Mouse (Mus musculus): ENCODE results near the gene 1700016H13Rik. TPM values are rescaled to one million over a fixed set of nuclear protein-coding genes. Genes with fewer than 3 reads are reported as not detected.

Gene 1700016H13Rik
- not detected in 2 replicates for polyA plus RNA-seq (2012; ENCODE audit: insufficient read depth, insufficient read length, low replicate concordance, missing spikeins)

DNA sequence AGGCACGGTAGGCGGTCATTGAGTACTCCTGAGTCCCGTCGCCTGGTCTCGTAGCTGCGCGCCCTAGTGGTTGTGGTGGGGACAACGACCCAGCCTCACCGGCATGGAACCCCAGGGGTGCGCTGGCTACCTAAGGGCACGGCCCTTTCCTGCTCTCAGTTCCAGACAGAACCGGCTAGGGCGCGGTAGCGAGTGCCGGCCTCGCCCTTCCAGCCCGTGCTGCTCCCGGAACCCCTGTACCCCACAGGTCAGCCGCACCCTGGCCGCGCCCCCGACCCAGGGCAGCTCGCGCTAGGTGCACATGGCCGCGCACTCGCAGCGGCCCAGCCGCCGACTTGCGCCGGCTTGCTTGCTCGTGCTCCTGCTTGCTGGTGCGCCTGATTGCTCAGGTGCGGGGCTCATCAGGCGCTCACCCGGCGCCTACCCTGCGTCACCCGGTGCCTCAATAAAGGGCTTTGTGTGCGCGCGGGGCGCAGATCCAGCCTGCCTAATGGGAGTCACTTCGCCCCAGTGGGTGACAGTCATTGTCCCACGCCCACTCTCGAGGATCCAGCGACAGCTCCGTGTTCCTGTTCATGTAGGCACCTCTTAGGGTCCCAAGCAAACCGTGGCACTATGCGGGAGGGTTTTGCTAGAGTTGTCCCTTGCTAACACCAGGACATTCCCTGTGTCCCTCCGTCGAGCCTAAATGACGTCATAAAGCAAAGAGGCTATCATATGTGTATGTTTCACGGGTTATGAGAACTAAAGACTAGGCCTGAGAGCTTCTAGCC, at the start of gene 1700016H13Rik:
Gene 1700016H13Rik, minus strand, starts transcription at position 665 of the 773 bp plus-strand sequence.
- no peak within 1 kb of the TSS for H3K27ac ChIP-seq (ENCODE audit: insufficient read depth, low read depth, low read length)
- H3K4me1 ChIP-seq (ENCODE audit: control insufficient read depth, insufficient read depth, low read length), result peaks cover 6% of the 10 kb centered on the region
- TF ChIP-seq CTCF (IDR thresholded peaks at IDR 0.05; ENCODE audit: insufficient read depth, low read depth, low read length) (peak; percentile 43; the same call in 1 of the 2 replicates), POLR2A (IDR thresholded peaks at IDR 0.05; ENCODE audit: insufficient read depth, low read depth, low read length) (no peak)
- WGBS, result 2% methylated on average over 54 of the region's 56 CpGs
- H3K4me3 ChIP-seq (ENCODE audit: insufficient read depth, low read depth, low read length), result peak within 1 kb of the TSS; percentile 39

DNA sequence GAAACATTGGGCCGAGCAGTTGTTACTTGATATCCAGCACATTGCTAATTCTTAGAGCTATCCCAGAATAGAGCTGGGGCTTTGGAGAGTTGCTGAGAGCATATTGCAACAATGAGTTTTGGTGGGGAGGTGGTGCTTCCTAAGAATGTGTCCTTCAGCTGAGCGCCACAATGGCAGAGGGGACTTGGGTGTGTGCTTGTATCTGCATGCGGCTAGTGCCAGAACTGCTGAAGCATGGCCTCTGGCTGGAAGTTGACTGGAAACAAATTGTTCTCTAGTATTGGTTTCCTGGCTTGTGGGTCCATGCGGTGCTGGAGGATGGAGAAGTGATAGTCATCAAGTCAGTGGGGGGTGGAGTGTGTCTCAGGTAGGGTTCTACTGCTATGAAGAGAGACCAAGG, 49.5 kb upstream of the 1700016H13Rik start:
- WGBS, result 96% methylated on average over 4 of the region's 4 CpGs

DNA sequence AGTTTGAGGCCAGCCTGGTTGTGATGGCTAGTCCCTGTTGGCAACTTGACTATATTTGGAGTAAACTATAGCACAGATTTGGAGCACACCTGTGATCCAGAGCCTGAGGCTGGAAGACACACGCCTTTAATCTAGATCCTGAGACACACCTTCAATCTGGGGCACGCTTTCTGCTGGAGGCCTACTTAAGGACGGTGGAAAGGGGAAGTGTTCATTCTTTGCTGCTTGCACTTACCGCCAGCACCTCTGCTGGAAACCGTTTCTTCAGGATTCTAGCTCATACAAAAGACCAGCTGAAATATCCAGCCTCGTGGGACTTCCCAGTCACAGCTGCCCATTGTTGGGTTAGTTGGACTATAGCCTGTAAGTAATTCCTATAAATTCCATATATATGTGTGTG, 46.7 kb upstream of the 1700016H13Rik start:
- 81% methylated on average over 6 of the region's 6 CpGs for WGBS
- no peak overlapping the region for H3K4me3 ChIP-seq (ENCODE audit: insufficient read depth, low read depth, low read length)
- no peaks in the 10 kb centered on the region for H3K4me1 ChIP-seq (ENCODE audit: control insufficient read depth, insufficient read depth, low read length)
- H3K27ac ChIP-seq (ENCODE audit: insufficient read depth, low read depth, low read length), result no peak overlapping the region
- TF ChIP-seq CTCF (IDR thresholded peaks at IDR 0.05; ENCODE audit: insufficient read depth, low read depth, low read length) (no peak), POLR2A (IDR thresholded peaks at IDR 0.05; ENCODE audit: insufficient read depth, low read depth, low read length) (no peak)

More for the DNA sequence above, 49.5 kb upstream of the 1700016H13Rik start:
- no peak for TF ChIP-seq POLR2A (IDR thresholded peaks at IDR 0.05; ENCODE audit: insufficient read depth, low read depth, low read length)
- TF ChIP-seq CTCF (IDR thresholded peaks at IDR 0.05; ENCODE audit: insufficient read depth, low read depth, low read length), result no peak
- Histone ChIP-seq H3K4me1 (ENCODE audit: control insufficient read depth, insufficient read depth, low read length) (no peaks in the 10 kb centered on the region), H3K27ac (ENCODE audit: insufficient read depth, low read depth, low read length) (no peak overlapping the region), H3K4me3 (ENCODE audit: insufficient read depth, low read depth, low read length) (no peak overlapping the region)

DNA sequence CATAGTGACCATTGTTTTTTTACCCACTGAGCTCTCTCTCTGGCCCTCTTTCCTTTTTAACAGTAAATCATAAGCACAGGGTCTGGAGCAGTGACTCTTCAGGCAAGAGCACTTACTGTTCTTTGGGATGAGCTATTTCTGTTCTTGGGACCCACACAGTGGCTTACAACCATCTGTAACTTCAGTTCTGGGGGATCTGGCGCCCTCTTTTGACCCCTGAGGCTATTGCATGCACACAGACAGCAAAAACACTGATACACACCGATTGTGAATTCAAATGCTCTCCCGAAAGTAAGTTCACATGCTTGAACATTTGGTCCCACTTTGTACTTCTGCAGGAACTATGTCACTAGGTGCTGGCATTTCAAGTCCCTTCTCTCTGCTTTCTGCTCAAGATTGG, 45.7 kb upstream of the 1700016H13Rik start:
- TF ChIP-seq CTCF (IDR thresholded peaks at IDR 0.05; ENCODE audit: insufficient read depth, low read depth, low read length) (no peak), POLR2A (IDR thresholded peaks at IDR 0.05; ENCODE audit: insufficient read depth, low read depth, low read length) (no peak)
- Histone ChIP-seq H3K27ac (ENCODE audit: insufficient read depth, low read depth, low read length) (no peak overlapping the region), H3K4me1 (ENCODE audit: control insufficient read depth, insufficient read depth, low read length) (no peaks in the 10 kb centered on the region), H3K4me3 (ENCODE audit: insufficient read depth, low read depth, low read length) (no peak overlapping the region)
- 78% methylated on average over 3 of the region's 3 CpGs for WGBS

DNA sequence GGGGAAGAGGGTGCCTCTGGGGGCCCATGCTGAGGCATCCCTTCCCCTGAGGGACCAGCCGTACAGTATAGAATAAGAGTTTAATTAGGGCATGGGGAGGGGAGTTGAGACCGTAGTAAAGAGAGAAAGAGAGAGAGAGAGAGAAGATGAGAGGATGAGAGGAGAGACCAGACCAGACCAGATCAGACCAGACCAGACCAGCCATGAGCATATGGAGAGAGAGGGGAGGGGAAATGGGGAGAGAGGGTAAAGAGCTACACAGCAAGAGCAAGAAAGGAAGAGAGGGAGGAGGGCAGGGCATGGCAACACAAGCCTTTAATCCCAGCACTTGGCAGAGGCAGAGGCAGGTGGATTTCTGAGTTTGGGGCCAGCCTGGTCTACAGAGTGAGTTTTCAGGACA, 44.9 kb upstream of the 1700016H13Rik start:
- 83% methylated on average over 2 of the region's 2 CpGs for WGBS
- TF ChIP-seq CTCF (IDR thresholded peaks at IDR 0.05; ENCODE audit: insufficient read depth, low read depth, low read length), result no peak
- Histone ChIP-seq H3K27ac (ENCODE audit: insufficient read depth, low read depth, low read length) (no peak overlapping the region), H3K4me3 (ENCODE audit: insufficient read depth, low read depth, low read length) (no peak overlapping the region), H3K4me1 (ENCODE audit: control insufficient read depth, insufficient read depth, low read length) (no peaks in the 10 kb centered on the region)

DNA sequence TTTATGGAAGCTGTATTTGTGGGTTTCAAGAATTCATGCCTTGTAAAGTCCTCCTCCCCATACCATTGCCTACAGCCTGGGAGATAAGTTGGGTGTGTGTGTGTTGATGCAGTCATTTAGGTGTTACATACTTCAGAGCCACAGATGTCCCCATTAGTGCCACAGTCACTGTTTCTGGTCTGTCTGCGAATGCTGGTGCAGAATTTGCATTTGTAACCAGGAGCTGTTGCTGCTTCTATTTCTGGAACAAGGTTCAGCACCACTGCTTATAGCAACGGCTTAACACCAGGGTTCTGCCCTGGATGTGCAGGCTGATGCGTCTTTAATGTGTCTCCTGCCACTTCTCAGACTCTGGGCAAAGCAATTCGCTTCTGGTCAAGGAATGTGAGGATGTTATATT, 43.7 kb upstream of the 1700016H13Rik start:
- H3K4me3 ChIP-seq (ENCODE audit: insufficient read depth, low read depth, low read length), result no peak overlapping the region
- no peak overlapping the region for H3K27ac ChIP-seq (ENCODE audit: insufficient read depth, low read depth, low read length)
- H3K4me1 ChIP-seq (ENCODE audit: control insufficient read depth, insufficient read depth, low read length), result no peaks in the 10 kb centered on the region
- no peak for TF ChIP-seq CTCF (IDR thresholded peaks at IDR 0.05; ENCODE audit: insufficient read depth, low read depth, low read length)
- no peak for TF ChIP-seq POLR2A (IDR thresholded peaks at IDR 0.05; ENCODE audit: insufficient read depth, low read depth, low read length)
- 31% methylated on average over 4 of the region's 4 CpGs for WGBS

DNA sequence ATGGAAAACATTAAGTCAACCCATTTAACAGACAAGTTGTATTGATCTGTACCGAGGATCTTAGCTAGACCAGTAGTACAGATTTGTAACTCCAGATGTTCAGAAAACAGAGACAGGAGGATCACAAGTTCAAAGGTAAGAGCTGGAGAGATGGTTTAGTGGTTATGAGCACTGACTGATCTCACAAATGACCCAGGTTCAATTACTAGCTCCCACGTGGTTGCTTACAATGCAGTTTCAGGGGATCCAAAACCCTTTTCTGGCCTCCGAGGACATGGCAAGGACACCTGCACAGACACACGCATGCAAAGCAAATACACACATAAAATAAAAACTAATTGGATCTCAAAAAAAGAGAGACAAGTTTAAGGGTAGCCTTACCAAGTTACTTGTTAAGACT, 42.8 kb upstream of the 1700016H13Rik start:
- WGBS, result 84% methylated on average over 4 of the region's 4 CpGs
- Histone ChIP-seq H3K4me3 (ENCODE audit: insufficient read depth, low read depth, low read length) (no peak overlapping the region), H3K27ac (ENCODE audit: insufficient read depth, low read depth, low read length) (no peak overlapping the region), H3K4me1 (ENCODE audit: control insufficient read depth, insufficient read depth, low read length) (peaks cover under 1% of the 10 kb centered on the region)
- no peak for TF ChIP-seq CTCF (IDR thresholded peaks at IDR 0.05; ENCODE audit: insufficient read depth, low read depth, low read length)
- TF ChIP-seq POLR2A (IDR thresholded peaks at IDR 0.05; ENCODE audit: insufficient read depth, low read depth, low read length), result no peak

DNA sequence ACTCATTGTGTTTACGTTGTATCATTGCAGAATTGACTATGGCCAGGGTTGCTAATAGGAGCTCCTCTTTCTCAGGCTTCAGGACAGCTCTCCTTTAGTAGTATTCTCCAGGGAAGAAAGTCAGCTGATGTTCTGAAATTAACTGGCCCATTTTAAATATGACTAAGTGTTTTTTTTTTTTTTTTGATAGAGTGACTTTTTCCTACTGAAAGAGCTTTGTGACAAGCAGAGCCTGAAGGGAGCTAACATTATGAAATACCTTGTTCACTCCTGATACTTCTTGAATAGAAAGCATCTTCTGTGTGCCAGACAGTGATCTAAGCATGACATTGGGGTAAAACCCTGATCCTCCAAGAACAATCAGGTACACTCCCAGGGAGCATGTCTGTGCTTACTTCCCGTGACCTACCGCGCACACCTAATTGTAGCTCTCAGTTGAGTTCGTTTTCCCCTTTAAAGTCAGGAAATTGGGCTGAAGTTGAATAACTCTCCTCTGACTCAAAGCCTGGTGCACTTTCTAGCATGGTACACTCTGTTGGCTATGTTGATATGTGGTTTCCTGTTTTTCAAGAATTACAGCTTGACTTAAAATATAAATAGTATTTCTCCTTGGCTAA, 42.2 kb upstream of the 1700016H13Rik start:
- WGBS, result 86% methylated on average over 5 of the region's 5 CpGs
- H3K4me3 ChIP-seq (ENCODE audit: insufficient read depth, low read depth, low read length), result no peak overlapping the region
- peaks cover 7% of the 10 kb centered on the region for H3K4me1 ChIP-seq (ENCODE audit: control insufficient read depth, insufficient read depth, low read length)
- no peak overlapping the region for H3K27ac ChIP-seq (ENCODE audit: insufficient read depth, low read depth, low read length)
- TF ChIP-seq POLR2A (IDR thresholded peaks at IDR 0.05; ENCODE audit: insufficient read depth, low read depth, low read length), result no peak
- TF ChIP-seq CTCF (IDR thresholded peaks at IDR 0.05; ENCODE audit: insufficient read depth, low read depth, low read length), result no peak

DNA sequence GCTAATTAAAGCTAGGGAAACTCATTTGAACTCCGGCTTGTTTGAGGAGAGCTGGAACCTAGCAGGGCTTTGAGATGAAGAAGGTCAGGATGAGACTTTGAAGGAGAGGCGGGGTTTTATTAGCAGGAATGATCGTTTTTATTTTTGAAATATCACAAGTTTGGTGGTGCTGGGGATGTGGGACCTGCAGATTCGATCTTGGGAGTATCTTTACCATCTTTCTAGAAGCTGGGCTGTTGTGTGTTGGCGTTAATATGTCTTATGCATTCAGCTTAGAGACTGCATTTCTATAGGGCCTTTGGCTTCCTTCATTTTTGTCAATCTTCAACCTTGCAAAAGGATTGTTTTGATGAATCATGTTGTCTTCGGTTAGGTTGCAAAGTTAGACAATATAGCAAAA, 38.3 kb upstream of the 1700016H13Rik start:
- 76% methylated on average over 6 of the region's 6 CpGs for WGBS

More for the DNA sequence above, 38.3 kb upstream of the 1700016H13Rik start:
- no peak overlapping the region for H3K27ac ChIP-seq (ENCODE audit: insufficient read depth, low read depth, low read length)
- peaks cover 17% of the 10 kb centered on the region for H3K4me1 ChIP-seq (ENCODE audit: control insufficient read depth, insufficient read depth, low read length)
- H3K4me3 ChIP-seq (ENCODE audit: insufficient read depth, low read depth, low read length), result no peak overlapping the region
- TF ChIP-seq POLR2A (IDR thresholded peaks at IDR 0.05; ENCODE audit: insufficient read depth, low read depth, low read length), result no peak
- TF ChIP-seq CTCF (IDR thresholded peaks at IDR 0.05; ENCODE audit: insufficient read depth, low read depth, low read length), result no peak
